9 mouse cellular contexts compared by ENCODE assay signal in the genomic region with DNA sequence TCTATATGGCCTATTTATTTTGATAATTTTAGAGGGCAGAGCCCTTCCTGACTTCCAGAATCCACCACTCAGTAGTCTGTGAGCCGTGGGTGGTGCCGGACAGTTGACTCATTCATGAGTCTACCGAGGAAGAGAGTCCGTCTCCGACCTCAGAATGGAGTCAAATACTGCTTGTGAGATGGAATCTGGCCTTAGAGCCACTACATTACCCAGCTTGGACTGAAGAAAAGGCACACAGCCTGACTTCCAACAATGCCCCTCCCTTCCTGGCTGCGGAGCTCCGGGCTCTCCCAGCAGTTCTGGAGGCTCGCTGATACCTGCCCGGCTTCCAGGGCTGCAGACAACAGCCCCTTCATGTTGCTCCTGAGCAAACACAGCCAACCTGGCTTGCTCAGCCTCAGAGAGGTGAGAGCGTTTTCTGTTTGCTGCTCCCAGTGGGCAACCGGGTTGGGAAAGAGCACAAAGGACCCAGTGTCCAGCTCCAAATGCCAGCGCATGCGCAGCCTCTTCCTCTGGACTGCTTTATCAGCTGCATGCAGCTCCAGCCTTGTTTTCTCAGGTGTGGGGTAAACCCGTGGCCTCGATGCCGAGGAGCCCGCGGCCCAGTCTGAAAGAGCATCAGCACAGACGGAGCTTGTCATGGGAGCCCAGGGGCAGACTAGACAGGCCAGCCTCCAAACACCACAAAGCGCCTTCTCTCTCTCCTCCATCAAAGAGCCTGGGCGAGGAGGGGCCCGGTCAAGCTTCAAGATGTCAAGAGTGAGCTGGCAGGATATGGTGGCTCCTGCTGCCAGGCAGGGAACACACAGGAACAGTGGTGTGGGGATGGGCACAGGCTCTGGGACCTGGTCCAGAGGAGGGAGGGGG. TPM values are rescaled to one million over a fixed set of nuclear protein-coding genes. Genes with fewer than 3 reads are reported as not detected.
DNase-seq lines count a peak whose midpoint lies in the region; ATAC-seq and TF ChIP-seq lines count a peak whose summit lies in the region.
"Had no signal": no experiment of that assay in that cellular context is flagged by ENCODE, and none has a peak within 500 bp of the region (broad histone marks: within the 10 kb centered on the region; RNA-seq: fewer than 3 reads in every experiment).

No protein-coding gene starts in this region.

- 14% methylated on average over 22 of the region's 22 CpGs for WGBS in cerebellum, adult 2 months
- WGBS in hindbrain, postnatal 0 days = 33% methylated on average over 22 of the region's 22 CpGs
- WGBS in stomach, embryonic 15.5 days = 46% methylated on average over 22 of the region's 22 CpGs

- peaks cover 42% of the 10 kb centered on the region for H3K4me1 ChIP-seq in cerebellum, adult 2 months (ENCODE audit: control insufficient read depth, insufficient read depth, low read length)
- peaks cover 39% of the 10 kb centered on the region for H3K4me1 ChIP-seq in hindbrain, postnatal 0 days (ENCODE audit: insufficient read depth, low read length)
- peaks cover 36% of the 10 kb centered on the region for H3K4me1 ChIP-seq in stomach, embryonic 15.5 days

- H3K36me3 ChIP-seq in hindbrain, postnatal 0 days (ENCODE audit: insufficient read depth, low read length) = no peaks in the 10 kb centered on the region
- H3K36me3 ChIP-seq in stomach, embryonic 15.5 days = no peaks in the 10 kb centered on the region

- no peak for TF ChIP-seq POLR2A in cerebellum, adult 2 months (IDR thresholded peaks at IDR 0.05; ENCODE audit: borderline replicate concordance, insufficient read depth, low read length)

- no peaks in the 10 kb centered on the region for H3K27me3 ChIP-seq in cerebellum, adult 2 months (ENCODE audit: control insufficient read depth, insufficient read depth, low read length)
- no peaks in the 10 kb centered on the region for H3K27me3 ChIP-seq in hindbrain, postnatal 0 days (ENCODE audit: insufficient read depth, low read length)
- H3K27me3 ChIP-seq in stomach, embryonic 15.5 days (replicated peaks) = no peaks in the 10 kb centered on the region

- DNase-seq in 3134 (ENCODE audit: extremely low read depth, insufficient read length, low spot score) = peak; percentile 83
- DNase-seq in cerebellum, adult 2 months = peak; percentile 73 to 76
- peak; percentile 64 for DNase-seq in forelimb bud, embryonic 11.5 days (ENCODE audit: low read depth, low spot score)
- DNase-seq in hindbrain, postnatal 0 days (ENCODE audit: low spot score) = peak; percentile 86
- DNase-seq in left cerebral cortex, adult 11 months (ENCODE audit: low spot score) = peak; percentile 43
- peak; percentile 61 for DNase-seq in lung, postnatal 10 days
- DNase-seq in B cell, adult 2 months = no peak

- ATAC-seq in hindbrain, postnatal 0 days = peak; percentile 76
- ATAC-seq in stomach, embryonic 15.5 days (ENCODE audit: insufficient read depth, low FRiP score, low read depth) = peak; percentile 75

- TF ChIP-seq CTCF in cerebellum, adult 2 months (IDR thresholded peaks at IDR 0.05; ENCODE audit: borderline replicate concordance, insufficient read depth, low read depth, low read length) = no peak
- peak; percentile 31 for TF ChIP-seq CTCF in hindbrain, postnatal 0 days (IDR thresholded peaks at IDR 0.05; ENCODE audit: low read depth)

- peak overlapping the region; percentile 41 for H3K4me2 ChIP-seq in hindbrain, postnatal 0 days (ENCODE audit: low read depth, low read length)
- peak overlapping the region; percentile 45 for H3K4me2 ChIP-seq in stomach, embryonic 15.5 days

- H3K4me3 ChIP-seq in cerebellum, adult 2 months (replicated peaks; ENCODE audit: insufficient read depth, low read depth, low read length) = peak overlapping the region; percentile 49
- no peak overlapping the region for H3K4me3 ChIP-seq in hindbrain, postnatal 0 days (ENCODE audit: low read length)
- 0 out of 2 replicates have a peak overlapping the region, but pooled peaks have one; percentile 9 for H3K4me3 ChIP-seq in stomach, embryonic 15.5 days (replicated peaks)

- H3K27ac ChIP-seq in cerebellum, adult 2 months (ENCODE audit: insufficient read depth, low read length) = peak overlapping the region; percentile 29; the same call in 1 of the 2 replicates
- peak overlapping the region; percentile 86 for H3K27ac ChIP-seq in hindbrain, postnatal 0 days
- H3K27ac ChIP-seq in stomach, embryonic 15.5 days = peak overlapping the region; percentile 87

- no peaks in the 10 kb centered on the region for H3K9me3 ChIP-seq in hindbrain, postnatal 0 days (ENCODE audit: low read length)
- no peaks in the 10 kb centered on the region for H3K9me3 ChIP-seq in stomach, embryonic 15.5 days

- no peak overlapping the region; the same call in 1 of the 2 replicates for H3K9ac ChIP-seq in hindbrain, postnatal 0 days (replicated peaks; ENCODE audit: low read length)
- H3K9ac ChIP-seq in stomach, embryonic 15.5 days = no peak overlapping the region

RNA-seq across cellular contexts. Expression of gene Rflna, which starts 39.0 kb away (rescaled TPM):
- polyA plus RNA-seq in cerebellum, adult 2 months (2012; rRNA removed) = 0.61 and 1.4 TPM in 2 replicates
- 9.8 and 14.2 TPM in 2 replicates for total RNA-seq in hindbrain, postnatal 0 days (2014; rRNA removed)
- 7.4 and 7.5 TPM in 2 replicates for polyA plus RNA-seq in hindbrain, postnatal 0 days (2015; fragmentation: Nextera tagmentation; extraction: Ambion mirVana)
- 3.6 and 4.4 TPM in 2 replicates for polyA plus RNA-seq in stomach, embryonic 15.5 days (2015; fragmentation: Nextera tagmentation; extraction: Ambion mirVana)
- total RNA-seq: MEL had no signal

Comparison
In these comparisons a context has a peak if more than half of its experiments do, and no peak if none do; other contexts are left out.
1. DNase-seq: peak in 3134 (single experiment), cerebellum, adult 2 months (2 of 2), forelimb bud, embryonic 11.5 days (single experiment), hindbrain, postnatal 0 days (single experiment), left cerebral cortex, adult 11 months (single experiment) and lung, postnatal 10 days (single experiment); none in B cell, adult 2 months (0 of 2).
2. H3K27ac ChIP-seq: peak in every context shown above with its lines; median percentile 87 in stomach, embryonic 15.5 days; 86 in hindbrain, postnatal 0 days; 29 in cerebellum, adult 2 months.